Mouse (Mus musculus) kidney, embryonic 16.5 days (tissue): Measurements from ENCODE around the gene Csnk1g2. TPM values are rescaled to one million over a fixed set of nuclear protein-coding genes. Genes with fewer than 3 reads are reported as not detected.

Experiments used
- ATAC-seq: fragments of 200-750 bp; cut with Nextera tagmentation; 2 replicates; pipeline ENCODE4 v1.8.0; 2017; ENCODE audit warnings: moderate TSS enrichment; ENCODE audit not compliant: low FRiP score, low TSS enrichment
- H3K27ac ChIP-seq: fragments of 300-500 bp; sonication (generic); 2 replicates; pipeline ENCODE4 v1.5.1; 2014; ENCODE audit warnings: low read length
- H3K27me3 ChIP-seq: fragments of 300-500 bp; sonication (generic); 2 replicates; pipeline ENCODE4 v1.6.1; 2014; ENCODE audit warnings: low read length, control low read depth, mixed read lengths; ENCODE audit not compliant: insufficient read depth
- H3K36me3 ChIP-seq: fragments of 300-500 bp; sonication (generic); 2 replicates; pipeline ENCODE4 v1.6.1; 2014; ENCODE audit warnings: low read length, control low read depth, mixed read lengths; ENCODE audit not compliant: insufficient read depth
- H3K4me1 ChIP-seq: fragments of 300-500 bp; sonication (generic); 2 replicates; pipeline ENCODE4 v1.6.1; 2014; ENCODE audit warnings: low read length, control low read depth, mixed read lengths; ENCODE audit not compliant: insufficient read depth
- H3K4me2 ChIP-seq: fragments of 300-500 bp; sonication (generic); replicated peaks from 2 replicates; pipeline ENCODE4 v1.6.1; 2014; ENCODE audit warnings: low read depth, low read length
- H3K4me3 ChIP-seq: fragments of 300-500 bp; sonication (generic); 2 replicates; pipeline ENCODE4 v1.5.1; 2014; ENCODE audit warnings: mild to moderate bottlenecking, low read length
- H3K9ac ChIP-seq: fragments of 300-500 bp; sonication (generic); replicated peaks from 2 replicates; pipeline ENCODE4 v1.6.1; 2014; ENCODE audit warnings: low read length
- H3K9me3 ChIP-seq: fragments of 300-500 bp; sonication (generic); 2 replicates; pipeline ENCODE4 v1.6.1; 2016; ENCODE audit warnings: low read length, control low read depth
- whole genome bisulfite sequencing: fragments of 180-500 bp; shearing (Covaris S2); extraction: QIAGEN DNeasy Blood & Tissue Kit; methylation state at CpG from one replicate; pipeline ENCODE4 v1.1.7; 2014; 5-methylcytosine and 5-hydroxymethylcytosine counted together
- polyA plus RNA-seq: library from polyadenylated mRNA; unstranded; fragments of >200 nt; fragmentation: Nextera tagmentation; extraction: Ambion mirVana; gene quantifications from 2 replicates; pipeline ENCODE4 v1.2.1, GENCODE M21; 2015

Csnk1g2 gene
- polyA plus RNA-seq, 1 experiment from 2014 or later, result 93.6 TPM

DNA sequence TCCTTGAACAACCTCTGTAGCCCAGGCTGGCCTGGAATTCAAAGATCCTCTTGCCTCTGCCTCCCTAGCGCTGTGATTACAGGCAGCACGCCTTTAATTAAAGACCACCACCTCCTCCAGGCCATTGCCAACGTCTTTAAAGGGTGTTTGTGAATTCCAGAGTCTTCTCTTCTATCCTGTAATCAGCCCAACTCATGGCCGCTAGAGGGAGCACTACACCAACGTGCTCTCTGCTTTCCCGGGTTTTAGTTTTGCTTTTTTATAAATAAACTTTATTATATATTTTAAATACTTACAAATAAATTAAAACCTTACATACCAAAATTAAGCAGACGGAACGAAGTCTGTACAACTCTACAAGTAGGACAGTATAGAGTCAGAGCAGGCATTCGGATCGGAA is 36.6 kb downstream of the Csnk1g2 start:
- peaks cover 44% of the 10 kb centered on the region for H3K4me1 ChIP-seq
- H3K9ac ChIP-seq, result peak overlapping the region; percentile 51
- H3K27me3 ChIP-seq, result no peaks in the 10 kb centered on the region
- no peaks in the 10 kb centered on the region for H3K36me3 ChIP-seq
- peak overlapping the region; percentile 31 for H3K4me2 ChIP-seq
- H3K27ac ChIP-seq, result peak overlapping the region; percentile 37; the same call in 1 of the 2 replicates
- no peak for ATAC-seq
- 14% methylated on average over 10 of the region's 10 CpGs for WGBS
- no peaks in the 10 kb centered on the region for H3K9me3 ChIP-seq
- H3K4me3 ChIP-seq, result peak overlapping the region; percentile 26

DNA sequence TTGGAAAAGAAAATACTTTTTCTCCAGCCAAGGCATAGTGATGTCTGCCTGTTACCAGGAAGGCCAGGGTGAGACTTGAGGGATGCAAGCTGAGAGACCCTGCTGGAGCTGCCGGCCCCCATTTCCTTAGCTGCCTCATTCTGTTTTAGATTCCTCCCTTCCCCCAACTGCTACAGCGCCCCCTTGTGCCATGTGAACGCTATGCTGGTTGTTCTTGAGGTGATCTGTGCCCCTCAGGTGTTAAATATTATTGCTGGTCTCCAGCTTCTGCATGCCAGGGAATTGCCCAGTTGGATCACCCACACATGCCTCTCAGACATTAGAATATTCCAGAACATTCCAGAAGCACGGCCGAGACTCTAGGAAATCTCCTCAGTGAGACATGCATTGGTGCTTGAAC is 38.5 kb downstream of the Csnk1g2 start:
- WGBS, result 37% methylated on average over 5 of the region's 5 CpGs

DNA sequence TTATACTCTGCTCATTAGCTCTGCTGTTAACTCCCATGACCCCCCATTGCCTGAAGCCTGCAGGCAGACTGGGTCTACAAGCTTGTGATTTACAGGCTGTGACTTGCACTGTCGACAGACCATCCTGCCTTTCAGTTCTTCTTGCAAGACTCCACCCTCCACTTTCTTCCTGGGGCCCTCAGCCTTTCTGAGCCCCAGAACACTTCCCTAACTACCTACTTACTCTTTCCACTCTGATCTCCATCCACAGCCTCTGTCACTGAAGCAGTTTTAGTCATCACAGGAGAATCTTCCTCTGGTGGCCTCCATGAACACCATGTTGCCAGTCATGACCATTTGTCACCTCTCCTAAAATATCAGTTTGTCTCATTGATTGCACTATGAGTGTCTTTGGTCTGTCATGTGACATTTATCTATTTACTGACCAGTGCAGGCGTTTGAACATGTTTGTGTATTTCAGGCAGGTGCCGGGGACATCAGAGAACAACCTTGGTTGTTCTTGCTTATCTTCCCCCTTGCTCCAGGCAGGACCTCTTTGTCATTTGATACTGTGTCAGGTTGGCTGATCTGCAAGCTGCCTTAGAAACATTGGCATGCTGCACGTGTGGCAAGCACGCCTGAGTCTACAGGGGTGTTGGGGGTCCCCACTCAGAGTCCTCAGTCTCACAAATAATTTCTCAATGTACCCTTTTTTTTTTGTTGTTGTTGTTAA is 41.0 kb downstream of the Csnk1g2 start:
- peaks cover 30% of the 10 kb centered on the region for H3K36me3 ChIP-seq
- no peak for ATAC-seq
- peak overlapping the region; percentile 93 for H3K27ac ChIP-seq
- H3K4me3 ChIP-seq, result no peak overlapping the region
- no peak overlapping the region for H3K4me2 ChIP-seq
- no peaks in the 10 kb centered on the region for H3K9me3 ChIP-seq
- WGBS, result 22% methylated on average over 5 of the region's 5 CpGs
- H3K9ac ChIP-seq, result no peak overlapping the region
- H3K4me1 ChIP-seq, result peaks cover 45% of the 10 kb centered on the region
- H3K27me3 ChIP-seq, result no peaks in the 10 kb centered on the region

More for the DNA sequence above, 38.5 kb downstream of the Csnk1g2 start:
- peaks cover 5% of the 10 kb centered on the region; the same call in 1 of the 2 replicates for H3K36me3 ChIP-seq
- peaks cover 48% of the 10 kb centered on the region for H3K4me1 ChIP-seq
- H3K27ac ChIP-seq, result no peak overlapping the region
- no peaks in the 10 kb centered on the region for H3K9me3 ChIP-seq
- H3K4me2 ChIP-seq, result no peak overlapping the region
- no peak for ATAC-seq
- H3K4me3 ChIP-seq, result no peak overlapping the region
- H3K27me3 ChIP-seq, result no peaks in the 10 kb centered on the region
- no peak overlapping the region for H3K9ac ChIP-seq

DNA sequence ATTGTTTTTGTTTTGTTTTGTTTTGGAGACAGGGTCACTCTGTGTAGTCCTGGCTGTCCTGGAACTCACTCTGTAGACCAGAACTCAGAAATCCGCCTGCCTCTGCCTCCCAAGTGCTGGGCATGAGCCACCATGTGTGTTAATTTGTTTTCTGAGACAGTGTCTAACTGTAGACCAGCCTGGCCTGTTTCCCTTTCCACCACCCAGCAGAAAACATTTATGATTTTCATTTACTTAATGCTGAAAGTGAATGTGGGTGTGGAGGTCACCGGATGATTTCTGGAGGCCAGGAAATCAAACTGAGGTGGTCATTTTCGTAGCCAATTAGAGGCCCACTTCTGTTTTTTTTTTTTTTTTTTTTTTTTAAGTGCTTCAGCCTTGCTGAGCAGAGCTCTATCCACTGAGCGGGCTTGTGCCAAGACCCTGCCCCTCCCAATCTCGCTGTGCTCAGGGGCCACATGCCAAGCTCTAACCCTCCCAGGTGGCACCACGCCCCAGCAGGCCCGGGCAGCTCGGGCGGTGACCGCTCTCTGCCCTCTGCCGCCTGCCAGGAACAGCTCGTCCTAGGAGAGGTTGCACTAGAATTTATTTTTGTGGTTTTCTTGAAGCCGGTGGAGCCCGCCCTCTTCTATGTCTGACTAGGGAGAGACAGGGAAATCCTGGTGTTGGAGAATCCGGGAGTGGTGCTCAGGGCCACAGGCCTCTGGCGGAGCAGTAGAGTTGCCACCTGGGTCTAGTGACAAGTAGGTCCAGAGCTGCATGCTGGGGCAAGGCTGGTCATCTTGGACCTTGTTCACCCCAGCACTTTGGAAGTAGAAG is 41.8 kb downstream of the Csnk1g2 start:
- Histone ChIP-seq H3K4me2 (peak overlapping the region; percentile 46), H3K36me3 (peaks cover 37% of the 10 kb centered on the region), H3K27ac (peak overlapping the region; percentile 93), H3K4me3 (peak overlapping the region; percentile 15; the same call in 1 of the 2 replicates), H3K4me1 (peaks cover 40% of the 10 kb centered on the region), H3K9me3 (no peaks in the 10 kb centered on the region), H3K27me3 (no peaks in the 10 kb centered on the region), H3K9ac (peak overlapping the region; percentile 57)
- peak; percentile 60 for ATAC-seq
- WGBS, result 11% methylated on average over 16 of the region's 16 CpGs

DNA sequence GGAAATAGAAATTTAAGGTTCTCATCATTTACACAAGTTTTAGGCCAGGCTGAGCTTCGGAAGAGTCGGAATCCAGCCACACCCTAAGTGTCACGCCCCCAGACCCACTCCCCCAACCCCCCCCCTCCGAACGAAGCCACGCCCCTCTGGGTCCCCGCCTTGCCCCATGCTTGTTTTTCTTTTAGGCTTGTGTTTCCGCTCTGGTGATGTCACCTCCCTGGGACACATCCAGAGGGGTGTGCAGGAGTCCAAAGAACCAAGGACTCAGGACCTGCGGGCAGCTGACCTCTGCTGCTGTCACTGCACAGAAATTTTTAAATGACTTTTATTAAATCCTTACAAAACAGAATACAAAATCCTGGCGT is 42.4 kb downstream of the Csnk1g2 start:
- ATAC-seq, result peak; percentile 73
- peak overlapping the region; percentile 15; the same call in 1 of the 2 replicates for H3K4me3 ChIP-seq
- WGBS, result 3% methylated on average over 10 of the region's 10 CpGs
- no peaks in the 10 kb centered on the region for H3K9me3 ChIP-seq
- H3K4me2 ChIP-seq, result peak overlapping the region; percentile 46
- peaks cover 40% of the 10 kb centered on the region for H3K4me1 ChIP-seq
- no peaks in the 10 kb centered on the region for H3K27me3 ChIP-seq
- H3K36me3 ChIP-seq, result peaks cover 43% of the 10 kb centered on the region
- peak overlapping the region; percentile 57 for H3K9ac ChIP-seq
- peak overlapping the region; percentile 93 for H3K27ac ChIP-seq

DNA sequence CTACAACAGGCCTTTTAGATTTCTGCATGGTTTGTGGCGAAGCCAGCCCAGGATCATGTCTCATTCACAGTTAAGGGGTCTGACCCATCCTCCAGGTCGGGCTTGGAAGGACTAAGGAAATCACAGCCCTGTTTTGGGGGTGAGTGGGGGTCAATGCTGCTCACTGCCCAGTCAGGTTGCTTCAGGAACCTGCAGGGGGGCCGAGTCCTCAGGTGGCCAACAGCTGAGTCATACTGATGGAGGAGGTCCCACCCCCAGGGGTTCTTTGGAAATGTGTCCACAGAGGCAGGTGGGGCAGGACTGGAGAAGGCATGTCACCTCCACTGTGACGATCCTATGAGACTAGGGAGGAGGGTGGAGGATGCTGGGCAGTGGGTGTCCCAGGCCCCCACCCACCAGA is 42.8 kb downstream of the Csnk1g2 start:
- Histone ChIP-seq H3K9me3 (no peaks in the 10 kb centered on the region), H3K4me2 (peak overlapping the region; percentile 46), H3K4me3 (no peak overlapping the region), H3K27ac (peak overlapping the region; percentile 93), H3K4me1 (peaks cover 40% of the 10 kb centered on the region), H3K27me3 (no peaks in the 10 kb centered on the region), H3K9ac (peak overlapping the region; percentile 51), H3K36me3 (peaks cover 48% of the 10 kb centered on the region)
- WGBS, result 45% methylated on average over 4 of the region's 4 CpGs
- no peak for ATAC-seq

DNA sequence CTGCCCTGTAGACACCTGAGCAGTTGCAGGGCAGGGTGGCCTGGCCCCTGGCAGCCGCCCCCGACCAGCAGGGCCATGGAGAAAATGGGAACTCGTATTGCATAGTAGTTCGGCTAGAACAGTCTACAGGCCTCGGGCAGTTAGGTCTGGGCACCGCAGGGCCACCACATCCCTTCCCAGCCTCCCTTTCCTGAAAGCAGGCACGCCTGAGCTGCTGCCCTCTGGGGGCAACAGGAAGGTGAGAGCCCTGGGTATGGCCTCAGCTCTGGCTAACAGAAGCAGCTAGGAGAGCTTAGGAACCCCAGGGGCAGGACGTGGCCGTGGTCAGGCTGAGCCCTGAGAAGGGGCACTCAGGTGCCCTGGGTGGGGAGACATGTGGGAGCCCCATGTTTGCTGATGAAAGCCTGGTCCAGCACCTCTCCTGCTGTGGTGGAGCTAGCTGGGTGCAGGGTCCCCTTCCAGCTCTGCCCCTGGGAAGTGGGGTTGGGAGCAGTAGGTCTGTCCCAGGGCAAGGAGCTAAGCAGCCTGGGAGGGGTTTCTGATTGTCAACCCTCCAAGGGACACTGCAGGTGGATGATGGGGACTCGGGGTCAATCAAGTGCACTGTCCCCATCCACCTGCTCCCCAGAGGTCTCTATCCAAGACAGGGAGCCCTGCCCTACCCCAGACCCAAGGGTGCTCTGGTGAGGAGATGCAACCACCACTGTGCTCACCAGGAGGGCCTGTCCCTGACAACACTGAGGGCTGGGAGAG is 43.5 kb downstream of the Csnk1g2 start:
- no peaks in the 10 kb centered on the region for H3K9me3 ChIP-seq
- H3K36me3 ChIP-seq, result peaks cover 53% of the 10 kb centered on the region
- peaks cover 40% of the 10 kb centered on the region for H3K4me1 ChIP-seq
- no peaks in the 10 kb centered on the region for H3K27me3 ChIP-seq
- H3K4me3 ChIP-seq, result no peak overlapping the region
- H3K4me2 ChIP-seq, result no peak overlapping the region
- 58% methylated on average over 10 of the region's 10 CpGs for WGBS
- H3K9ac ChIP-seq, result 0 out of 2 replicates have a peak overlapping the region, but pooled peaks have one; percentile 8
- peak overlapping the region; percentile 93 for H3K27ac ChIP-seq
- ATAC-seq, result no peak

DNA sequence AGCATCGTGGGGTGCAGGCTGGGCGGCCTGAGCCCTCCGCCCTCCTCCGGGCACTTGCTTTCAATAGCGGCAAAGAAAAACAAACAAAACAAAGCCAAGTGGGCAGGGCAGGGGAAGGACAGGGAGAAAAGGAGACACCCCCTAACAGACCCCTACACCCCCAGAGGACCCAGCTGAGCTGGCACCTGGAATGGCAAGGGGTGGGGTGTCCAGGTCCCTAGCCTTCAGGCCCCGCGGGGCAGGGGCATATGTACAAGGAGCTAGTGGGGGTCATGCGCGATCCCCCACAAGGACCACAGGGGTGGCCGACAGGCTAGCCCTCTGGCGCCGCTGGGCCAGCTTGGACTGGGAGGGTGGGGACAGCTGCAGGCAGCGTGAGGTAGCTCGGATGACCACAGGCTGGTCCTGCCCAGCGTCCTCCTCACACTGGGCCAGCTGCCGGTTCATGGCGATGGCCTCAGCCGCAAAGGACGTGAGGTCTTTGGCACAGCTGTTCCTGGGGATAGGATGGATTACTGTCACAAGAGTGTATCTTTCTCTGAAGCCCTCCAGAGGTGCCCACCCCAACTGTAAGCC is 44.3 kb downstream of the Csnk1g2 start:
- Histone ChIP-seq H3K36me3 (peaks cover 61% of the 10 kb centered on the region), H3K27ac (no peak overlapping the region), H3K4me3 (no peak overlapping the region), H3K27me3 (no peaks in the 10 kb centered on the region), H3K9ac (no peak overlapping the region), H3K4me2 (no peak overlapping the region), H3K9me3 (no peaks in the 10 kb centered on the region), H3K4me1 (peaks cover 40% of the 10 kb centered on the region)
- no peak for ATAC-seq
- 73% methylated on average over 19 of the region's 19 CpGs for WGBS

DNA sequence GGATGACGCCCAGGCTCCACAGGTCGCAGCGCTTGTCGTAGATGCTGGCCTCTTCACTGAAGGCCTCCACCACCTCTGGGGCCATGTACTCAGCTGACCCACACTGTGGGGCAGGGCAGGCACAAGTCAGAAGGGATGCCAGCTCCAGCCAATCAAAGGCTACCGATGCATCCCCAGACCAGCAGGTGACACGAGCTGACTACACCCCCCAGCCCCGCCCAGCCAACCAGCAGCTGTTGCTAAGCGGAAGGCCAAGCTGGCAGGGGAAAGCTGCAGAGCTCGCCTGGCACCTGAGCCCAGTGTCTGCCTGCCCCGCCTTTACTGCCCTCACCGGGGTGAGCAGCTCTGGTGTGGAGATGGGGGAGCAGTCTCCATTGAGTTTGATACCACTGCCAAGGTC is 46.0 kb downstream of the Csnk1g2 start:
- Histone ChIP-seq H3K9me3 (no peaks in the 10 kb centered on the region), H3K4me1 (peaks cover 47% of the 10 kb centered on the region), H3K27ac (no peak overlapping the region), H3K4me3 (no peak overlapping the region), H3K36me3 (peaks cover 72% of the 10 kb centered on the region), H3K4me2 (no peak overlapping the region), H3K9ac (no peak overlapping the region), H3K27me3 (no peaks in the 10 kb centered on the region)
- 78% methylated on average over 11 of the region's 11 CpGs for WGBS
- ATAC-seq, result no peak
